ENCODE assay signal across 8 mouse cellular contexts in genomic region chr19:26608434-26608812, GRCm38 (mm10). TPM values are rescaled to one million over a fixed set of nuclear protein-coding genes. Genes with fewer than 3 reads are reported as not detected.
DNase-seq lines count a peak whose midpoint lies in the region; ATAC-seq and TF ChIP-seq lines count a peak whose summit lies in the region.

No protein-coding gene starts in this region.

- H3K4me2 ChIP-seq in intestine, postnatal 0 days (replicated peaks; ENCODE audit: low read depth), result peak overlapping the region; percentile 98
- H3K4me2 ChIP-seq in midbrain, postnatal 0 days (ENCODE audit: low read depth, low read length, poor library complexity, severe bottlenecking), result peak overlapping the region; percentile 97

- H3K27ac ChIP-seq in intestine, postnatal 0 days (ENCODE audit: low read depth, low read length), result no peak overlapping the region
- H3K27ac ChIP-seq in midbrain, postnatal 0 days (ENCODE audit: low read depth, low read length), result no peak overlapping the region

- no peak for ATAC-seq in intestine, postnatal 0 days
- no peak for ATAC-seq in midbrain, postnatal 0 days (ENCODE audit: low FRiP score)

- H3K9me3 ChIP-seq in intestine, postnatal 0 days (ENCODE audit: control insufficient read depth), result no peaks in the 10 kb centered on the region
- H3K9me3 ChIP-seq in midbrain, postnatal 0 days (ENCODE audit: low read length), result no peaks in the 10 kb centered on the region

- peak; percentile 25 for DNase-seq in kidney, adult 18-20 months
- no peak for DNase-seq in kidney, postnatal 10 days
- peak; percentile 33 for DNase-seq in embryo, embryonic 9.5 days (ENCODE audit: extremely low spot score)
- no peak for DNase-seq in midbrain, postnatal 0 days (ENCODE audit: low spot score)
- no peak for DNase-seq in cerebellum, adult 9-11 months
- no peak for DNase-seq in left cerebral cortex, postnatal 25 days (ENCODE audit: low spot score in 2 of 2)
- DNase-seq in frontal cortex, postnatal 36 days (ENCODE audit: low spot score in 2 of 2), result no peak

- intact Hi-C loops in left cerebral cortex, postnatal 25 days (cut with DNase I), result loop anchor here (5.0 to 10.0 kb wide), 3 partner anchors 144 to 356 kb away; no protein-coding TSS in a partner anchor

- WGBS in intestine, postnatal 0 days, result 37% methylated on average over 7 of the region's 7 CpGs
- WGBS in midbrain, postnatal 0 days, result 8% methylated on average over 7 of the region's 7 CpGs

- H3K9ac ChIP-seq in intestine, postnatal 0 days (ENCODE audit: low read depth, low read length), result no peak overlapping the region
- H3K9ac ChIP-seq in midbrain, postnatal 0 days (replicated peaks; ENCODE audit: low read length, poor library complexity, severe bottlenecking), result no peak overlapping the region

- no peak for TF ChIP-seq CTCF in intestine, postnatal 0 days (IDR thresholded peaks at IDR 0.05; ENCODE audit: low read depth)
- TF ChIP-seq CTCF in midbrain, postnatal 0 days (IDR thresholded peaks at IDR 0.05), result no peak

- H3K36me3 ChIP-seq in intestine, postnatal 0 days (ENCODE audit: control insufficient read depth, insufficient read depth), result no peaks in the 10 kb centered on the region
- H3K36me3 ChIP-seq in midbrain, postnatal 0 days (ENCODE audit: insufficient read depth, low read length), result no peaks in the 10 kb centered on the region

- H3K4me1 ChIP-seq in intestine, postnatal 0 days (replicated peaks; ENCODE audit: control insufficient read depth, insufficient read depth, low read length), result peaks cover 5% of the 10 kb centered on the region; the same call in 1 of the 2 replicates
- H3K4me1 ChIP-seq in midbrain, postnatal 0 days (ENCODE audit: insufficient read depth, low read length), result peaks cover 5% of the 10 kb centered on the region; the same call in 1 of the 2 replicates

- no peak overlapping the region for H3K4me3 ChIP-seq in intestine, postnatal 0 days (ENCODE audit: low read depth, low read length)
- H3K4me3 ChIP-seq in midbrain, postnatal 0 days (ENCODE audit: low read depth, low read length), result peak overlapping the region; percentile 85; the same call in 1 of the 2 replicates

- no peaks in the 10 kb centered on the region for H3K27me3 ChIP-seq in intestine, postnatal 0 days (replicated peaks; ENCODE audit: control insufficient read depth, insufficient read depth, low read length)
- no peaks in the 10 kb centered on the region for H3K27me3 ChIP-seq in midbrain, postnatal 0 days (ENCODE audit: insufficient read depth, low read length)

RNA-seq across cellular contexts. Expression of gene Smarca2, which starts 3.6 kb away (rescaled TPM):
- 18.1 and 21.0 TPM in 2 replicates for polyA plus RNA-seq in intestine, postnatal 0 days (2015; fragmentation: Nextera tagmentation; extraction: Ambion mirVana)
- 138 and 139 TPM in 2 replicates for total RNA-seq in midbrain, postnatal 0 days (2014; rRNA removed)
- polyA plus RNA-seq in midbrain, postnatal 0 days (2015; fragmentation: Nextera tagmentation; extraction: Ambion mirVana), result 131 and 146 TPM in 2 replicates
- total RNA-seq in left cerebral cortex, postnatal 25 days (2021), result 100 to 1,000 TPM; 254 to 271 TPM

Comparison
In these comparisons a context has a peak if more than half of its experiments do, and no peak if none do; other contexts are left out.
1. DNase-seq: peak in kidney, adult 18-20 months (single experiment) and embryo, embryonic 9.5 days (single experiment); none in kidney, postnatal 10 days (single experiment), midbrain, postnatal 0 days (single experiment), cerebellum, adult 9-11 months (single experiment), left cerebral cortex, postnatal 25 days (0 of 2) and frontal cortex, postnatal 36 days (0 of 2).